Mouse (Mus musculus) lung, postnatal 0 days (tissue): ENCODE results near the gene Inpp5b.

Experiments used
- CTCF ChIP-seq: IDR thresholded peaks from 2 replicates; pipeline ENCODE4 v1.5.1; 2016; ENCODE audit warnings: antibody characterized with exemption, mild to moderate bottlenecking
- EP300 ChIP-seq: IDR thresholded peaks from 2 replicates; pipeline ENCODE4 v1.6.1; 2016; ENCODE audit warnings: antibody characterized with exemption, mild to moderate bottlenecking, control low read depth

DNA sequence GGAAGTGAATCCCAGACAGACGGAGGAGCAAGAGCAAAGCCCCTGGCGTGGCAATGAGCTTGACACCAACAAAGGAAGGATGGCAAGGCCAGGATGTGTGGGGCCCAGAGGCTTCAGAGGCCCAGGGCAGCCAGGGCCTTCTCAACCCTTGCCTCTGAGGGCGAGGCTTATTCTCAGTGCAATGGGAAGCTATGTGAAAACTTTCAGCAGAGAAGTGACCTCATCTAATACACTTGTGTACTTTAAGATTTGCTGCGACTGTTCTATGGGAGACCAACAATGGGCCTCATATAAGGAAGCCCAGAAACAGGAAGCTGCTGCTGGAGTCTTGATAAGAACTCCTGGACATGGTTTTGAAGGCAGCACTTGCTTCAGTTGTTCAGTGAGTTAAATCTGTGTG is 30.5 kb downstream of the Inpp5b start:
- no peak for TF ChIP-seq CTCF
- TF ChIP-seq EP300, result peak; percentile 86; the same call in 1 of the 2 replicates
